Mouse (Mus musculus) megakaryocyte, embryonic 14.5 days (primary cell): ENCODE results near the gene Cryab.

Experiments
- FLI1 ChIP-seq: IDR thresholded peaks from 2 replicates; pipeline ENCODE4 v1.6.1; 2012; ENCODE audit warnings: low read length, inconsistent platforms, mixed read lengths
- GATA1 ChIP-seq: IDR thresholded peaks from 3 replicates; pipeline ENCODE4 v1.6.1; 2012; ENCODE audit warnings: mixed read lengths, low read length, inconsistent platforms, borderline replicate concordance

DNA sequence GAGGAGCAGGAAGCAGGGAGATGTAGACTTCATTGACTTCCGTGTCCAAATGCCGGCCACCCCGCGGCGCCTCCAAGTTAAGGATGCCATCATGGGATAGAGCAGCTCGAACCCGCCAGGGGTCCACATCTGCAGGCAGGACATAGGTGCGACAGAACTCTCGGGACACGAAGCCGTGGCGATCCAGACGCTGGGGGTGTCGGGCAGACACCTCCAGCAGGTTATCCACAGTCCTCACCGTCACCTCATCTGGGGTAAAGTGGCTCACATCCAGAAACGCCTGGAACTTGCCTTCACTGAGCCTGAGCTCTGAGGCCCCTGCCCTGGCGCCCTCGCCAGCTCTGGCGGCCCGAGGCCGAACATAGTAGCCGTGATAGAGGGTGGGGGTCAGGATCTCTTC, at the start of gene Cryab:
- TF ChIP-seq GATA1: no peak
- TF ChIP-seq FLI1: no peak
